Mouse (Mus musculus): Measurements from ENCODE around the gene Fndc10. TPM values are rescaled to one million over a fixed set of nuclear protein-coding genes. Genes with fewer than 3 reads are reported as not detected.

The Fndc10 gene
- polyA plus RNA-seq, 1 experiment from 2014 or later, result 0.98 TPM

DNA sequence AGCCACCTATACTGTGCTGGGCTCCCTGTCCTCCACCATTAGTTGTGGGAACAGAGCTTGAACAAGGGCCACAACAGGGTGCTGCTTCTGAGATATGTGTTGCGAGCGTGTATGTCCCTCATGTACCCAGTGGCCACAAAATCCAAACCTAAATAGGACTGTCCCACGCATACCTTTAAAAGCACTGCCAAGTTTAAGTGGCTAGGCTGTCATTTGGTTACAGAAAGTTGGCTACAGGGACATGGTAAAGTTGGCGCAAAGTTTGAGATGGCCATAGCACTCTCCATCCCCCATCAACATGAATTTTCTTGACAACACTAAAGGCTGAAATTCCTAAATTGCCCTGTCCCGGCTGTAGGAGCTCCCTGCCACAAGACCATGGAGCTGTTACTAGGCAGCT is 51.0 kb downstream of the Fndc10 start:
- Histone ChIP-seq H3K27ac (replicated peaks) (no peak overlapping the region), H3K4me1 (no peaks in the 10 kb centered on the region), H3K27me3 (ENCODE audit: low read depth, poor library complexity, severe bottlenecking) (no peaks in the 10 kb centered on the region), H3K36me3 (peaks cover 100% of the 10 kb centered on the region), H3K4me3 (no peak overlapping the region), H3K9me3 (replicated peaks) (no peaks in the 10 kb centered on the region)
- WGBS, result 93% methylated on average over 5 of the region's 5 CpGs
- DNase-seq (ENCODE audit: low spot score), result no peak

Other genes with a start within 250 kb of the Fndc10 start
- gene Tmem52, start 225.2 kb upstream of the Fndc10 start, polyA plus RNA-seq (2016; fragmentation: Nextera tagmentation; extraction: Ambion mirVana), result 0.14 TPM in 1 of 2 replicates, not detected in the other
- 630 and 714 TPM in 2 replicates for gene Gnb1, start 203.0 kb upstream of the Fndc10 start, polyA plus RNA-seq (2016; fragmentation: Nextera tagmentation; extraction: Ambion mirVana)
- gene Nadk, start 132.0 kb upstream of the Fndc10 start, polyA plus RNA-seq (2016; fragmentation: Nextera tagmentation; extraction: Ambion mirVana), result 105 and 110 TPM in 2 replicates
- gene Slc35e2, start 92.9 kb upstream of the Fndc10 start, polyA plus RNA-seq (2016; fragmentation: Nextera tagmentation; extraction: Ambion mirVana), result 11.9 and 13.4 TPM in 2 replicates
- 79.6 and 82.3 TPM in 2 replicates for gene Cdk11b, start 69.5 kb upstream of the Fndc10 start, polyA plus RNA-seq (2016; fragmentation: Nextera tagmentation; extraction: Ambion mirVana)
- gene Gm10563, start 48.9 kb upstream of the Fndc10 start, polyA plus RNA-seq (2016; fragmentation: Nextera tagmentation; extraction: Ambion mirVana), result not detected in 2 replicates
- gene Mmp23, start 41.0 kb upstream of the Fndc10 start, polyA plus RNA-seq (2016; fragmentation: Nextera tagmentation; extraction: Ambion mirVana), result 4.7 TPM in 2 replicates
- 22.0 and 22.5 TPM in 2 replicates for gene Mib2, start 25.1 kb upstream of the Fndc10 start, polyA plus RNA-seq (2016; fragmentation: Nextera tagmentation; extraction: Ambion mirVana)
- 167 and 169 TPM in 2 replicates for gene Ssu72, start 10.5 kb downstream of the Fndc10 start, polyA plus RNA-seq (2016; fragmentation: Nextera tagmentation; extraction: Ambion mirVana)
- gene Tmem240, start 40.5 kb downstream of the Fndc10 start, polyA plus RNA-seq (2016; fragmentation: Nextera tagmentation; extraction: Ambion mirVana), result 0.65 and 1.2 TPM in 2 replicates
- 115 and 129 TPM in 2 replicates for gene Atad3a, start 66.8 kb downstream of the Fndc10 start, polyA plus RNA-seq (2016; fragmentation: Nextera tagmentation; extraction: Ambion mirVana)
- gene Vwa1, start 80.4 kb downstream of the Fndc10 start, polyA plus RNA-seq (2016; fragmentation: Nextera tagmentation; extraction: Ambion mirVana), result 12.2 and 13.1 TPM in 2 replicates
- 0.31 and 0.45 TPM in 2 replicates for gene Tmem88b, start 91.5 kb downstream of the Fndc10 start, polyA plus RNA-seq (2016; fragmentation: Nextera tagmentation; extraction: Ambion mirVana)
- not detected in 2 replicates for gene Ankrd65, start 96.1 kb downstream of the Fndc10 start, polyA plus RNA-seq (2016; fragmentation: Nextera tagmentation; extraction: Ambion mirVana)
- 235 and 260 TPM in 2 replicates for gene Mrpl20, start 108.5 kb downstream of the Fndc10 start, polyA plus RNA-seq (2016; fragmentation: Nextera tagmentation; extraction: Ambion mirVana)
- 161 and 171 TPM in 2 replicates for gene Ccnl2, start 118.1 kb downstream of the Fndc10 start, polyA plus RNA-seq (2016; fragmentation: Nextera tagmentation; extraction: Ambion mirVana)
- gene Aurkaip1, start 136.9 kb downstream of the Fndc10 start, polyA plus RNA-seq (2016; fragmentation: Nextera tagmentation; extraction: Ambion mirVana), result 159 and 172 TPM in 2 replicates
- 50.7 and 53.1 TPM in 2 replicates for gene Mxra8, start 145.3 kb downstream of the Fndc10 start, polyA plus RNA-seq (2016; fragmentation: Nextera tagmentation; extraction: Ambion mirVana)
- gene Dvl1, start 153.1 kb downstream of the Fndc10 start, polyA plus RNA-seq (2016; fragmentation: Nextera tagmentation; extraction: Ambion mirVana), result 5.0 and 5.4 TPM in 2 replicates
- gene Tas1r3, start 169.0 kb downstream of the Fndc10 start, polyA plus RNA-seq (2016; fragmentation: Nextera tagmentation; extraction: Ambion mirVana), result 0.22 and 0.41 TPM in 2 replicates
- gene Cptp, start 175.1 kb downstream of the Fndc10 start, polyA plus RNA-seq (2016; fragmentation: Nextera tagmentation; extraction: Ambion mirVana), result 21.6 and 24.6 TPM in 2 replicates
- gene Ints11, start 175.2 kb downstream of the Fndc10 start, polyA plus RNA-seq (2016; fragmentation: Nextera tagmentation; extraction: Ambion mirVana), result 114 and 116 TPM in 2 replicates
- 50.7 and 53.4 TPM in 2 replicates for gene Pusl1, start 197.4 kb downstream of the Fndc10 start, polyA plus RNA-seq (2016; fragmentation: Nextera tagmentation; extraction: Ambion mirVana)
- 24.3 and 38.4 TPM in 2 replicates for gene Acap3, start 197.5 kb downstream of the Fndc10 start, polyA plus RNA-seq (2016; fragmentation: Nextera tagmentation; extraction: Ambion mirVana)
- gene Ube2j2, start 249.5 kb downstream of the Fndc10 start, polyA plus RNA-seq (2016; fragmentation: Nextera tagmentation; extraction: Ambion mirVana), result 152 and 161 TPM in 2 replicates